Mouse (Mus musculus) gastrocnemius, postnatal 10 days (tissue): ENCODE measurements at regions not wholly inside any gene's neighbourhood (a gene's known extent, or its start where the extent isn't known, plus 50 kb on each side); places are given as distances from the start of the nearest gene placed in this dataset.

Source experiments
- DNase-seq: peaks from one replicate; pipeline ENCODE4 v3.0.0; 2021; ENCODE audit warnings: mixed read lengths

GRCm38 (mm10) chr7:37390271-37390670 is 383.2 kb downstream of the Zfp536 start:
- DNase-seq: no peak

- no peak for DNase-seq
Measured at GRCm38 (mm10) chr7:37392122-37392521, 381.3 kb downstream of the Zfp536 start.

GRCm38 (mm10) chr7:37392604-37393003 is 380.8 kb downstream of the Zfp536 start:
- no peak for DNase-seq

GRCm38 (mm10) chr7:37393071-37393470 is 380.4 kb downstream of the Zfp536 start:
- DNase-seq: no peak

GRCm38 (mm10) chr7:37394965-37395426 is 378.4 kb downstream of the Zfp536 start:
- DNase-seq: no peak

- DNase-seq: no peak
Measured at GRCm38 (mm10) chr7:37395881-37396513, 377.4 kb downstream of the Zfp536 start.

GRCm38 (mm10) chr7:37403483-37403882 is 370.0 kb downstream of the Zfp536 start:
- no peak for DNase-seq

GRCm38 (mm10) chr7:37413350-37413749 is 360.1 kb downstream of the Zfp536 start:
- no peak for DNase-seq

- DNase-seq: no peak
Measured at GRCm38 (mm10) chr7:37421704-37422103, 351.7 kb downstream of the Zfp536 start.
